Mouse (Mus musculus): Measurements from ENCODE around the gene Actbl2. TPM values are rescaled to one million over a fixed set of nuclear protein-coding genes. Genes with fewer than 3 reads are reported as not detected.
A peak's percentile ranks its signal among the peaks of the same experiment; 100 is the strongest.

Gene Actbl2
- polyA plus RNA-seq, 1 experiment from 2014 or later, result not detected

GRCm38 (mm10) chr13:111258016-111258415, 3.2 kb downstream of the Actbl2 start:
- no peak overlapping the region for H3K27ac ChIP-seq (replicated peaks)
- H3K36me3 ChIP-seq, result no peaks in the 10 kb centered on the region
- WGBS, result 86% methylated on average over 4 of the region's 4 CpGs
- no peak for DNase-seq (ENCODE audit: low spot score)
- no peaks in the 10 kb centered on the region for H3K9me3 ChIP-seq (replicated peaks)
- H3K4me3 ChIP-seq, result no peak overlapping the region
- H3K4me1 ChIP-seq, result peaks cover 5% of the 10 kb centered on the region
- H3K27me3 ChIP-seq (ENCODE audit: low read depth, poor library complexity, severe bottlenecking), result no peaks in the 10 kb centered on the region

GRCm38 (mm10) chr13:111258424-111259092, 3.7 kb downstream of the Actbl2 start:
- H3K36me3 ChIP-seq, result no peaks in the 10 kb centered on the region
- no peak for DNase-seq (ENCODE audit: low spot score)
- H3K4me3 ChIP-seq, result no peak overlapping the region
- peaks cover 5% of the 10 kb centered on the region for H3K4me1 ChIP-seq
- H3K27me3 ChIP-seq (ENCODE audit: low read depth, poor library complexity, severe bottlenecking), result no peaks in the 10 kb centered on the region
- H3K27ac ChIP-seq (replicated peaks), result no peak overlapping the region; the same call in 1 of the 2 replicates
- WGBS, result 88% methylated on average over 11 of the region's 11 CpGs
- no peaks in the 10 kb centered on the region for H3K9me3 ChIP-seq (replicated peaks)

- no peak for DNase-seq (ENCODE audit: low spot score)
- 57% methylated on average over 6 of the region's 6 CpGs for WGBS
- H3K36me3 ChIP-seq, result no peaks in the 10 kb centered on the region
- no peaks in the 10 kb centered on the region for H3K27me3 ChIP-seq (ENCODE audit: low read depth, poor library complexity, severe bottlenecking)
- no peaks in the 10 kb centered on the region for H3K9me3 ChIP-seq (replicated peaks)
- peaks cover 5% of the 10 kb centered on the region for H3K4me1 ChIP-seq
- no peak overlapping the region for H3K4me3 ChIP-seq
- no peak overlapping the region; the same call in 1 of the 2 replicates for H3K27ac ChIP-seq (replicated peaks)
Measured at GRCm38 (mm10) chr13:111259093-111259491, 4.3 kb downstream of the Actbl2 start.

DNA sequence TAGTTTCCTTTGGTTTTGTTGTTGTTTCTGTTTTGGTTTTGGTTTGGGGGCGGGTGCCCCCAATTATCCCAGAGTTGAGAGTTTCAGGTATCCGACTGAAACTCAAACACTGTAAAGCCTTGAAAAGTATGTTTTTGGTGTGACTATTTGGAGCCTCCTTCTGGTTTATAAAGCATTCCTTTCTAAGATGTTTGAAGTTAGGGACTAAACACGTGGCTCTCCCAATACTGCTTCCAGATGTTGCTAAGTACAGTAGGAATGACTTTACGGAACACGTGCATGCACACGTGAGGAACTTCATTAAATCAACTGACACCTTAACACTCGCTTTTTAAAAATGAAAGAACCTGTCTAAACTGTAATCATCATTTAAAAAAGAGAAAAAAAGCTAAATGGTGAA, 4.9 kb downstream of the Actbl2 start:
- Histone ChIP-seq H3K9me3 (replicated peaks) (no peaks in the 10 kb centered on the region), H3K4me3 (no peak overlapping the region), H3K27ac (replicated peaks) (no peak overlapping the region), H3K36me3 (no peaks in the 10 kb centered on the region), H3K27me3 (ENCODE audit: low read depth, poor library complexity, severe bottlenecking) (no peaks in the 10 kb centered on the region), H3K4me1 (peaks cover 5% of the 10 kb centered on the region)
- DNase-seq (ENCODE audit: low spot score), result no peak
- 84% methylated on average over 7 of the region's 7 CpGs for WGBS

- Histone ChIP-seq H3K4me3 (no peak overlapping the region), H3K27me3 (ENCODE audit: low read depth, poor library complexity, severe bottlenecking) (no peaks in the 10 kb centered on the region), H3K9me3 (replicated peaks) (no peaks in the 10 kb centered on the region), H3K27ac (replicated peaks) (no peak overlapping the region), H3K36me3 (no peaks in the 10 kb centered on the region), H3K4me1 (peaks cover 9% of the 10 kb centered on the region)
- DNase-seq (ENCODE audit: low spot score), result no peak
- 85% methylated on average over 2 of the region's 2 CpGs for WGBS
Measured at GRCm38 (mm10) chr13:111263186-111263585, 8.4 kb downstream of the Actbl2 start.

- H3K9me3 ChIP-seq (replicated peaks), result no peaks in the 10 kb centered on the region
- H3K27ac ChIP-seq (replicated peaks), result no peak overlapping the region
- H3K36me3 ChIP-seq, result no peaks in the 10 kb centered on the region
- no peak for DNase-seq (ENCODE audit: low spot score)
- no peak overlapping the region for H3K4me3 ChIP-seq
- no peaks in the 10 kb centered on the region for H3K27me3 ChIP-seq (ENCODE audit: low read depth, poor library complexity, severe bottlenecking)
- WGBS, result 83% methylated on average over 3 of the region's 3 CpGs
- H3K4me1 ChIP-seq, result peaks cover 9% of the 10 kb centered on the region
Measured at GRCm38 (mm10) chr13:111263758-111264157, 8.9 kb downstream of the Actbl2 start.

GRCm38 (mm10) chr13:111265231-111266000, 10.6 kb downstream of the Actbl2 start:
- peaks cover 4% of the 10 kb centered on the region; the same call in 1 of the 2 replicates for H3K4me1 ChIP-seq
- H3K4me3 ChIP-seq, result no peak overlapping the region
- H3K9me3 ChIP-seq (replicated peaks), result no peaks in the 10 kb centered on the region
- no peaks in the 10 kb centered on the region for H3K27me3 ChIP-seq (ENCODE audit: low read depth, poor library complexity, severe bottlenecking)
- no peaks in the 10 kb centered on the region for H3K36me3 ChIP-seq
- no peak for DNase-seq (ENCODE audit: low spot score)
- 51% methylated on average over 4 of the region's 4 CpGs for WGBS
- H3K27ac ChIP-seq (replicated peaks), result no peak overlapping the region

GRCm38 (mm10) chr13:111266855-111267254, 12.0 kb downstream of the Actbl2 start:
- 80% methylated on average over 5 of the region's 5 CpGs for WGBS
- Histone ChIP-seq H3K9me3 (replicated peaks) (no peaks in the 10 kb centered on the region), H3K27ac (replicated peaks) (0 out of 2 replicates have a peak overlapping the region, but pooled peaks have one; percentile 13), H3K4me3 (no peak overlapping the region), H3K27me3 (ENCODE audit: low read depth, poor library complexity, severe bottlenecking) (no peaks in the 10 kb centered on the region), H3K4me1 (peaks cover 6% of the 10 kb centered on the region), H3K36me3 (no peaks in the 10 kb centered on the region)
- no peak for DNase-seq (ENCODE audit: low spot score)

- peaks cover 13% of the 10 kb centered on the region for H3K4me1 ChIP-seq
Measured at GRCm38 (mm10) chr13:111268992-111269391, 14.2 kb downstream of the Actbl2 start.

DNA sequence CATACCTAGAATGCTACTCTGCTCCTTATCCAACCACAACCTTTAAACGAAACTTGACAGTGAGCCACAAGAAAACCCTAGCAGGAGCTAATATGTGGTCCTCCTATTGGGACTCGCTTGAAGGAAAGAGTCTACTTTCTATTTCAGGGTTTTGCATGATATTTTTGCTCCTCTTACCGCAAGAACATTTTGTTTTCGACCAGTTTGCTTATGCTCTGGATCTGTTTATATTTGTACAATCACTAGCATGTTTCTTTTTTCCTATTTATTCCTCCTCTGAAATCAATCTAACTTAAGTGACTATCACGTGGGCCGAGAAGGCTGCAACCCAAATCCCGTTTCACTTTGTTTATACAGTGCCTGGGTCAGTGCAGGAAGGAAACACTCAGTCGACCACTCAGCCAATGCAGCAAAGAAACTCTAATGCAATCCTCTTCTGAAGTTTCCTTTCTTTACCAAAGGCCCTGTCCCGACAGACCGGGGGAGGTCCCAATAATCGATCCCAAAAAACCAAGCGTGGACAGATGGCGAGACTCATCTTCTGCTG, 15.0 kb downstream of the Actbl2 start:
- H3K27me3 ChIP-seq (ENCODE audit: low read depth, poor library complexity, severe bottlenecking), result no peaks in the 10 kb centered on the region
- peaks cover 13% of the 10 kb centered on the region for H3K4me1 ChIP-seq
- H3K4me3 ChIP-seq, result no peak overlapping the region
- no peak overlapping the region for H3K27ac ChIP-seq (replicated peaks)
- H3K36me3 ChIP-seq, result no peaks in the 10 kb centered on the region
- no peaks in the 10 kb centered on the region for H3K9me3 ChIP-seq (replicated peaks)
- no peak for DNase-seq (ENCODE audit: low spot score)
- 85% methylated on average over 13 of the region's 13 CpGs for WGBS

More at GRCm38 (mm10) chr13:111268992-111269391, 14.2 kb downstream of the Actbl2 start:
- H3K27me3 ChIP-seq (ENCODE audit: low read depth, poor library complexity, severe bottlenecking), result no peaks in the 10 kb centered on the region
- WGBS, result 89% methylated on average over 5 of the region's 5 CpGs
- no peak overlapping the region for H3K27ac ChIP-seq (replicated peaks)
- H3K4me3 ChIP-seq, result no peak overlapping the region
- no peak for DNase-seq (ENCODE audit: low spot score)
- no peaks in the 10 kb centered on the region for H3K36me3 ChIP-seq
- no peaks in the 10 kb centered on the region for H3K9me3 ChIP-seq (replicated peaks)

GRCm38 (mm10) chr13:111271868-111272267, 17.1 kb downstream of the Actbl2 start:
- Histone ChIP-seq H3K4me1 (peaks cover 9% of the 10 kb centered on the region; the same call in 1 of the 2 replicates), H3K27ac (replicated peaks) (no peak overlapping the region), H3K36me3 (no peaks in the 10 kb centered on the region), H3K9me3 (replicated peaks) (no peaks in the 10 kb centered on the region), H3K27me3 (ENCODE audit: low read depth, poor library complexity, severe bottlenecking) (no peaks in the 10 kb centered on the region), H3K4me3 (no peak overlapping the region)
- no peak for DNase-seq (ENCODE audit: low spot score)
- WGBS, result 71% methylated on average over 8 of the region's 8 CpGs

DNA sequence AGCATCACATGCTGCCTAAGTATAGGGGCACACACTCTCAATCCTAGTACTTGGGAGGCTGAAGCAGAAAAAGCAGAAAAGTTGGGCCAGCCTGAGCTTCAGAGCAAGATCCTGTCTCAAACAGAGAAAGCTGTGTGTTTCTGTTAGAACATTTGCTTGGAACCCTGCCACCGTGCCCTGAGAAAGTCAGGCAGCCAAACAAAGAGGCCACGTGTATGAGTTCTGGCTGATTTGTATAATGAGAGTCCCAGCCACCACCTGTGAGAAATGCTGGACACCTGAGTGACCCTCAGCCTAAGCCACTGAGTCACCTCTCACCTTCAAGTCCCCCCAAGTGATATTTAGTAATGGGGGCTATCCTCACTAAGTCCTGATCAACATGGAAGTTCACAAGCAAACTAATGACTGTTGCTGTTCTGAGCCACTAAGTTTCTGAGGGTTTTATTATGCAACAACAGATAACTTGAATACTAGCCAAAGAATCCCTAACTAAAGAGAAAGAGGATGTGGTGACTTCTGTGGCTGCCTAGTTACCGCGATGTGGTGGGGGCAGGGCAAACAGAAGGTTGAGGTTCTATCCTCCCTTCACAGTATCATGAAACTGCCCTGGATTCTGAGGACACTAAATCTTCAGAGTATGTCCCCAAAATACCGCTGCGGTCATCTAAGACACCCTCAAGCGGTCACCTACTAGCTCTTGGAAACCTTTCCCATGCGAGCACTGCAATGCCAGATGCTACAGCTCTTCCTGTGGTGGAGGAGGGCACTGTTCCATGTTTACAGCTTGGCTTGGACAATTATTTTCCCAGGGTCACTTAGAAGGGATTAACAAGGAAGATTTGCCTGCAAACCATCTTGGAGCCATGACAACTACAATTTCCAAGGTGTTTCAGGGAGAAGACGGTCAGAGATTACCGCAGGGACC, 31.9 kb downstream of the Actbl2 start:
- WGBS, result 95% methylated on average over 10 of the region's 10 CpGs
- Histone ChIP-seq H3K4me3 (no peak overlapping the region), H3K27ac (replicated peaks) (no peak overlapping the region), H3K27me3 (ENCODE audit: low read depth, poor library complexity, severe bottlenecking) (no peaks in the 10 kb centered on the region), H3K36me3 (no peaks in the 10 kb centered on the region), H3K9me3 (replicated peaks) (peaks cover 7% of the 10 kb centered on the region; the same call in 1 of the 2 replicates), H3K4me1 (no peaks in the 10 kb centered on the region)
- no peak for DNase-seq (ENCODE audit: low spot score)

Data from midbrain, embryonic 10.5 days (tissue).